Mouse (Mus musculus): Measurements from ENCODE around the gene Tnrc6a. TPM values are rescaled to one million over a fixed set of nuclear protein-coding genes. Genes with fewer than 3 reads are reported as not detected.

Tnrc6a gene
- polyA plus RNA-seq, 1 experiment from 2014 or later: 42.0 TPM

DNA sequence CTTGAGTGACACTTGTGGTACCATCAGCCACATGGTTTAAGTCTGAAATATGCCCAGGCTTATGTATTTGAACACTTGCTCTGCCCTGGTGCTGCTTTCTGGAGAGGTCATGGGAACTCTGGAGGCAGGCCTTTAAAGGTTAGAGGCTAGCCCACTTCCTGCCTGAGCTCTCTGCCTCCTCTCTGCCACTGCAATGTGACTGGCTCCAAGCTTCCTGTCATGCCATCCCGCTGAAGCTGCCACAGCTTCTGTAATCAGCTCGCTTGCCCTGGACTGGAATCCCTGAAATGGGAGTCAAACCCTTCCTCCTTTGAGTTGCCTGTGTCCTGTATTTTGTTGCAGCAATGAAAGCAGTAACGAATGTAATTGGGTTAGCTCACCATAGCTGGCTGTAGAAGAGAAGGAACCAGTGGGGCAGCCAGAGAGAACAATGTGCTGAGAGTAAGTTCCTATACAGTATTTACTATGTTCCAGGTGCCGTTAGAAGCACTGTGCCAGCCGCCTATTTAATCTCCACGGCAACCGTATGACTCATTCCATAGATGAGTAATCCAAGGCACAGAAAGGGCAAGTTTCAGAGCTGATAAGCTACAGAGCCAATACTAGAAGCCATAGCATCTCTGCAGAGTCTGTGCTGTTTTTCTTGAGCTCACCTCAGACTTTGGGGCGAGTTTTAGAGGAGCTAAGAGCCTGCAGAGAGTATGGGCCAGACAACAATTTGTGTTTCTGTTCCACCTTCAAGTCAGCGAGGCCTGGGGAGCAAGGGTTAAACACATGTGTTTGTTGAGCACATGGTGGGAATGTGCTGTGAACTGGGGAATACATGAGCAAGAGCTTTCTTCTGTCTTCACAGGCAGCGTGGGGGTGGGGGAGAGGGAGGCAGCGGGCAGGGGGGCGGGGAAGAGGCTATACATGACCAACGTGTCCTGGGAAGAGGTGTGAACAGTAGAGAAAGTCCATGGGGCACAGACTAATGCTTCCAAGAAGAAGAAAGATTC lies 15.3 kb upstream of the Tnrc6a start:
- Histone ChIP-seq H3K4me2 (replicated peaks; ENCODE audit: low read depth) (no peak overlapping the region), H3K4me1 (replicated peaks; ENCODE audit: control insufficient read depth, insufficient read depth, low read length) (peaks cover 5% of the 10 kb centered on the region), H3K9me3 (ENCODE audit: control insufficient read depth) (no peaks in the 10 kb centered on the region), H3K36me3 (ENCODE audit: control insufficient read depth, insufficient read depth) (no peaks in the 10 kb centered on the region), H3K4me3 (ENCODE audit: low read depth, low read length) (no peak overlapping the region), H3K27ac (ENCODE audit: low read depth, low read length) (peak overlapping the region; percentile 60), H3K9ac (ENCODE audit: low read depth, low read length) (no peak overlapping the region), H3K27me3 (replicated peaks; ENCODE audit: control insufficient read depth, insufficient read depth, low read length) (no peaks in the 10 kb centered on the region)
- ATAC-seq: peak; percentile 92
- no peak for TF ChIP-seq CTCF (IDR thresholded peaks at IDR 0.05; ENCODE audit: low read depth)
- 36% methylated on average over 13 of the region's 13 CpGs for WGBS

DNA sequence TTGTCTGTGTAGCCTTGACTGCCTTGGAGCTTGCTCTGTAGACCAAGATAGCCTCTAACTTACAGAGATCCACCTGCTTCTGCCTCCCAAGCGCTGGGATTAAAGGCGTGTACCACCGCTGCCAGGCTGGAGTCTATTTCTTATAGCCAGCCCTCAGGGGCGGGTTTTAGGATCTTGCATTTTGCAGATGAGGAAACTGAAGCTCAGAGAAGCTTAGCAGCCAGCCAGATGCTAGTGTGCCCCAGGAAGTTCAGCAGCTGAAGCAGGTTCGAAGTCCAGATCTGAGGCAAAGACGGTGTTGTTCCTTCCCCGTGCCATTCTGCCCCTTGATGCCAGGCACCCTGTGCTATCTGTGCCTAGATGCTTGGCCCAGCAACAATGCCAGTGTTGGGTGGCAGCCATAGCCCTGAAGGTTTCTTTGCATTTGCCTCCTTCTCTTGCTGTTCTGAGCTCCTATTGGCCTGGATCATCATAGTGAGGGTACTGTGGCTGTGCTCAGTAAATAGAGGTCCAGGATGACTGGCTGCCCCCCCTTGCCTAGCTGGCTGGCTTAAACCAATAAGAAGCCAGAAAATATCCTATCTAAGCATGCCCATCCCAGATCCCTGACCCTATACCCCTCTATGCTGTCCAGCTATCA lies 14.2 kb upstream of the Tnrc6a start:
- 71% methylated on average over 7 of the region's 7 CpGs for WGBS
- Histone ChIP-seq H3K9me3 (ENCODE audit: control insufficient read depth) (no peaks in the 10 kb centered on the region), H3K27ac (ENCODE audit: low read depth, low read length) (peak overlapping the region; percentile 5; the same call in 1 of the 2 replicates), H3K4me3 (ENCODE audit: low read depth, low read length) (no peak overlapping the region), H3K4me2 (replicated peaks; ENCODE audit: low read depth) (no peak overlapping the region), H3K9ac (ENCODE audit: low read depth, low read length) (no peak overlapping the region), H3K36me3 (ENCODE audit: control insufficient read depth, insufficient read depth) (no peaks in the 10 kb centered on the region), H3K4me1 (replicated peaks; ENCODE audit: control insufficient read depth, insufficient read depth, low read length) (peaks cover 5% of the 10 kb centered on the region), H3K27me3 (replicated peaks; ENCODE audit: control insufficient read depth, insufficient read depth, low read length) (no peaks in the 10 kb centered on the region)
- ATAC-seq: peak; percentile 41; the same call in 1 of the 2 replicates
- TF ChIP-seq CTCF (IDR thresholded peaks at IDR 0.05; ENCODE audit: low read depth): no peak

DNA sequence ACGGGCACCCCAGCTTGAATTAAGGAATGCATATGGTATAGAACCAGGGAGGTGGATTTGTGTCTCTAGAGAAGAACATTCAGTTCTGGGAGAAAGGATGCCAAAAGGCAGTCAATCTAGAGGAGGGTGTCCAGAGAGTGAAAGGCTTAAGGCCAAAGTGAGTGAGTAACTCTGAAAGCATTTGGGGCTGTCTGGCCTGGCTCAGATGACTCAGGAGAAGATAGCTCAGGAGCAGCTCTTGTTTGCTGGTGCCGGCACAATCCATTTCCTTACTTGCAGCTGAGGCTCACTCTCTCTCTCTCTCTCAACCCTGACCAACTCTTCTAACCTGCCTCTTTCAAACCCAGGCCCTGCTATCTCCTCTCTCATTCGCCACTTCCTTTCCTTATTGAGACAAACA lies 13.6 kb upstream of the Tnrc6a start:
- Histone ChIP-seq H3K9me3 (ENCODE audit: control insufficient read depth) (no peaks in the 10 kb centered on the region), H3K4me2 (replicated peaks; ENCODE audit: low read depth) (0 out of 2 replicates have a peak overlapping the region, but pooled peaks have one; percentile 13), H3K36me3 (ENCODE audit: control insufficient read depth, insufficient read depth) (no peaks in the 10 kb centered on the region), H3K4me3 (ENCODE audit: low read depth, low read length) (no peak overlapping the region), H3K9ac (ENCODE audit: low read depth, low read length) (no peak overlapping the region), H3K4me1 (replicated peaks; ENCODE audit: control insufficient read depth, insufficient read depth, low read length) (peaks cover 5% of the 10 kb centered on the region), H3K27me3 (replicated peaks; ENCODE audit: control insufficient read depth, insufficient read depth, low read length) (no peaks in the 10 kb centered on the region), H3K27ac (ENCODE audit: low read depth, low read length) (peak overlapping the region; percentile 5; the same call in 1 of the 2 replicates)
- ATAC-seq: no peak
- WGBS: 56% methylated on average over 3 of the region's 3 CpGs
- TF ChIP-seq CTCF (IDR thresholded peaks at IDR 0.05; ENCODE audit: low read depth): no peak

DNA sequence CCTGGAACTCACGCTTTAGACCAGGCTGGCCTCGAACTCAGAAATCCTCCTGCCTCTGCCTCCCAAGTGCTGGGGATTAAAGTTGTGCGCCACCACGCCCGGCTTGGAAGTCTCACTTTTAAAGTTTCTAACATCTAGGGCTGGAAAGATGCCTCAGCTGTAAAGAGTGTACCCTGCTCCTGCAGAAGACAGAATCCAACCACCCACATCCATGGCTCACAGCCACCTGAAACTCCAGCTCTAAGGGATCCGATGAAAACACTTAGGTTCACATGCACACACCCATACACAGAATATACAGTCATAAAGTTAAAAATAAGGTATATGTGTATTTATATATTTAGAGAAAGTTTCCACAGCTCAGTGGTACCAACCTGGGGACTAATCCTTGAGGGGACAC lies 10.1 kb upstream of the Tnrc6a start:
- H3K4me1 ChIP-seq (replicated peaks; ENCODE audit: control insufficient read depth, insufficient read depth, low read length): peaks cover 4% of the 10 kb centered on the region
- H3K36me3 ChIP-seq (ENCODE audit: control insufficient read depth, insufficient read depth): no peaks in the 10 kb centered on the region
- H3K9me3 ChIP-seq (ENCODE audit: control insufficient read depth): no peaks in the 10 kb centered on the region
- 97% methylated on average over 6 of the region's 6 CpGs for WGBS
- no peak overlapping the region for H3K9ac ChIP-seq (ENCODE audit: low read depth, low read length)
- H3K4me3 ChIP-seq (ENCODE audit: low read depth, low read length): no peak overlapping the region
- TF ChIP-seq CTCF (IDR thresholded peaks at IDR 0.05; ENCODE audit: low read depth): no peak
- H3K4me2 ChIP-seq (replicated peaks; ENCODE audit: low read depth): no peak overlapping the region
- H3K27me3 ChIP-seq (replicated peaks; ENCODE audit: control insufficient read depth, insufficient read depth, low read length): no peaks in the 10 kb centered on the region
- ATAC-seq: no peak
- H3K27ac ChIP-seq (ENCODE audit: low read depth, low read length): no peak overlapping the region

DNA sequence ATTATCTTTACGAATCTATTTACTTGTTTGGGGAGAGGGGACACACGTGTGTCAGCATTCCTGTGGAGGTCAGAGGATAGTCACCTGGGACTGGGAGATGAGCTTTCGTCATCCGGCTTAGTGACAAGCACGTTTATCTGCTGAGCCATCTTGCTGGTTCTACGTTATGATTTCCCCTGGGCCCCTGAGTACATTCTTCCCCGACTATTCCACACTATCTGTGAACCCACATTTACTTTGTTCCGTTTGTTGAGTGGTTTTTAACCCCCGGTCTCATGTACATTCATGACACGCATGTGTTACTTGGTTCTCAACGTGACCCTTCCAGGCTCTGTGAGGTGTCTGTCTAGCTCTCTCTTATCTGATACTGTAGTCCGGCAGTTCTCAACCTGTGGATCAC lies 6.9 kb upstream of the Tnrc6a start:
- Histone ChIP-seq H3K36me3 (ENCODE audit: control insufficient read depth, insufficient read depth) (no peaks in the 10 kb centered on the region), H3K4me1 (replicated peaks; ENCODE audit: control insufficient read depth, insufficient read depth, low read length) (no peaks in the 10 kb centered on the region), H3K27ac (ENCODE audit: low read depth, low read length) (no peak overlapping the region), H3K4me3 (ENCODE audit: low read depth, low read length) (no peak overlapping the region), H3K27me3 (replicated peaks; ENCODE audit: control insufficient read depth, insufficient read depth, low read length) (no peaks in the 10 kb centered on the region), H3K9me3 (ENCODE audit: control insufficient read depth) (no peaks in the 10 kb centered on the region), H3K4me2 (replicated peaks; ENCODE audit: low read depth) (no peak overlapping the region), H3K9ac (ENCODE audit: low read depth, low read length) (no peak overlapping the region)
- 58% methylated on average over 12 of the region's 12 CpGs for WGBS
- TF ChIP-seq CTCF (IDR thresholded peaks at IDR 0.05; ENCODE audit: low read depth): no peak
- ATAC-seq: peak; percentile 50

DNA sequence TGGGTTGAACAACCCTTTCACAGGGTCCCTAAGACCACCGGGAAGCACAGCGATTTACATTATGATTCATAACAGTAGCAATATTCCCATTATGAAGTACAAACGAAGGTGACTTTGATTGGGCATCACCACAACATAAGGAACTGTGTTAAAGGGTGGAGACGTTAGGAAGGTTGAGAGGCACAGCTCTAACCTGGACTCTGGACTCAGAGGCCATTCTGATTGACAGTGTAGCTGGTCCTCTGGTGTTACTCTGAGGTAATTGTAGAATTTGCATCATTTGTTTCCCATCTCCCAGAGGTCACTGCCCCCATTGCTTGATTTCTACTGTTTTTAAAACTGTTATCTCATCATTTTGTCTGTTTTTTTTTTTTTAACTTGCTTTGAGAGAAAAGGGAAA lies 6.5 kb upstream of the Tnrc6a start:
- Histone ChIP-seq H3K4me1 (replicated peaks; ENCODE audit: control insufficient read depth, insufficient read depth, low read length) (no peaks in the 10 kb centered on the region), H3K36me3 (ENCODE audit: control insufficient read depth, insufficient read depth) (no peaks in the 10 kb centered on the region), H3K27ac (ENCODE audit: low read depth, low read length) (no peak overlapping the region), H3K4me3 (ENCODE audit: low read depth, low read length) (no peak overlapping the region), H3K9ac (ENCODE audit: low read depth, low read length) (no peak overlapping the region), H3K4me2 (replicated peaks; ENCODE audit: low read depth) (no peak overlapping the region), H3K27me3 (replicated peaks; ENCODE audit: control insufficient read depth, insufficient read depth, low read length) (no peaks in the 10 kb centered on the region), H3K9me3 (ENCODE audit: control insufficient read depth) (no peaks in the 10 kb centered on the region)
- TF ChIP-seq CTCF (IDR thresholded peaks at IDR 0.05; ENCODE audit: low read depth): peak; percentile 28
- WGBS: 61% methylated on average over 4 of the region's 4 CpGs
- ATAC-seq: peak; percentile 79
